Mouse (Mus musculus) liver, embryonic 13.5 days (tissue): ENCODE data around the gene Mdh1. TPM values are rescaled to one million over a fixed set of nuclear protein-coding genes. Genes with fewer than 3 reads are reported as not detected.

Experiments used
- microRNA-seq: library from miRNA; unstranded; fragments of <30 nt; microRNA quantifications from one replicate; pipeline ENCODE4, GENCODE M21; 2016
- polyA plus RNA-seq: library from polyadenylated mRNA; unstranded; fragments of >200 nt; fragmentation: Nextera tagmentation; extraction: Ambion mirVana; gene quantifications from 2 replicates; pipeline ENCODE4 v1.2.1, GENCODE M21; 2015

The Mdh1 gene
- polyA plus RNA-seq, 1 experiment from 2014 or later, result 176 TPM

Small RNAs within 50 kb of the gene (microRNA-seq; reads per million reads assigned to microRNA genes)
- not detected for gene Gm22990

Other genes with a start within 250 kb of the Mdh1 start
- gene Ugp2, start 201.2 kb downstream of the Mdh1 start, polyA plus RNA-seq, result 30.9 and 39.1 TPM in 2 replicates
- gene Wdpcp, start 132 bp downstream of the Mdh1 start, polyA plus RNA-seq, result 1.5 and 2.4 TPM in 2 replicates